Mouse (Mus musculus) embryonic facial prominence, embryonic 11.5 days (tissue): ENCODE measurements around the gene Nmnat2. TPM values are rescaled to one million over a fixed set of nuclear protein-coding genes. Genes with fewer than 3 reads are reported as not detected.
"Not testable (repeated sequence)": the region's sequence is repeated elsewhere in the genome, so short reads cannot be mapped to it uniquely, and the experiment has no call there.

Source experiments
- ATAC-seq: fragments of 200-750 bp; cut with Nextera tagmentation; replicated peaks from 2 replicates; pipeline ENCODE4 v1.8.0; 2017; ENCODE audit warnings: low read depth; ENCODE audit not compliant: insufficient number of reproducible peaks, low FRiP score, low TSS enrichment
- DNase-seq: peaks from one replicate; pipeline ENCODE4 v3.0.0-alpha.2; 2015; ENCODE audit warnings: low spot score
- H3K27ac ChIP-seq: fragments of 300-500 bp; sonication (generic); replicated peaks from 2 replicates; pipeline ENCODE4 v1.5.1; 2014; ENCODE audit warnings: mild to moderate bottlenecking, low read depth, low read length, control low read depth
- H3K27me3 ChIP-seq: fragments of 300-500 bp; sonication (generic); 2 replicates; pipeline ENCODE4 v1.6.1; 2014; ENCODE audit warnings: mild to moderate bottlenecking, low read length, moderate library complexity, mixed read lengths; ENCODE audit not compliant: control insufficient read depth, insufficient read depth
- H3K36me3 ChIP-seq: fragments of 300-500 bp; sonication (generic); replicated peaks from 2 replicates; pipeline ENCODE4 v1.6.1; 2014; ENCODE audit warnings: low read depth, mild to moderate bottlenecking, low read length, moderate library complexity, mixed read lengths; ENCODE audit not compliant: control insufficient read depth, insufficient read depth
- H3K4me1 ChIP-seq: fragments of 300-500 bp; sonication (generic); 2 replicates; pipeline ENCODE4 v1.6.1; 2014; ENCODE audit warnings: low read length, mixed read lengths; ENCODE audit not compliant: control insufficient read depth, insufficient read depth
- H3K4me2 ChIP-seq: fragments of 300-500 bp; sonication (generic); 2 replicates; pipeline ENCODE4 v1.6.1; 2014; ENCODE audit warnings: low read depth, mild to moderate bottlenecking, control low read depth, low read length, moderate library complexity
- H3K4me3 ChIP-seq: fragments of 300-500 bp; sonication (generic); 2 replicates; pipeline ENCODE4 v1.5.1; 2014; ENCODE audit warnings: low read depth, low read length, control low read depth
- H3K9ac ChIP-seq: fragments of 300-500 bp; sonication (generic); replicated peaks from 2 replicates; pipeline ENCODE4 v1.6.1; 2014; ENCODE audit warnings: mild to moderate bottlenecking, control low read depth, low read length
- H3K9me3 ChIP-seq: fragments of 300-500 bp; sonication (generic); replicated peaks from 2 replicates; pipeline ENCODE4 v1.6.1; 2016; ENCODE audit warnings: mild to moderate bottlenecking, low read length, inconsistent platforms, mixed read lengths; ENCODE audit not compliant: control insufficient read depth
- WGBS: fragments of 180-500 bp; shearing (Covaris S2); extraction: QIAGEN DNeasy Blood & Tissue Kit; methylation state at CpG from one replicate; pipeline ENCODE4 v1.1.7; 2014; 5-methylcytosine and 5-hydroxymethylcytosine counted together
- polyA plus RNA-seq: library from polyadenylated mRNA; unstranded; fragments of >200 nt; fragmentation: Nextera tagmentation; extraction: Ambion mirVana; gene quantifications from 2 replicates; pipeline ENCODE4 v1.2.1, GENCODE M21; 2014

Gene Nmnat2
- polyA plus RNA-seq, 1 experiment from 2014 or later = 4.3 TPM

- peak; percentile 62 for DNase-seq
- peak overlapping the region; percentile 30; the same call in 1 of the 2 replicates for H3K4me2 ChIP-seq
- no peaks in the 10 kb centered on the region for H3K36me3 ChIP-seq
- H3K27ac ChIP-seq = no peak overlapping the region
- H3K4me1 ChIP-seq = no peaks in the 10 kb centered on the region
- H3K4me3 ChIP-seq = no peak overlapping the region
- H3K27me3 ChIP-seq = peaks cover 6% of the 10 kb centered on the region; the same call in 1 of the 2 replicates
- WGBS = 15% methylated on average over 16 of the region's 16 CpGs
- no peaks in the 10 kb centered on the region for H3K9me3 ChIP-seq
- 0 out of 2 replicates have a peak overlapping the region, but pooled peaks have one; percentile 15 for H3K9ac ChIP-seq
- ATAC-seq = peak; percentile 52; the same call in 1 of the 2 replicates
Measured at GRCm38 (mm10) chr1:153071563-153071962, 116.8 kb downstream of the Nmnat2 start.

DNA sequence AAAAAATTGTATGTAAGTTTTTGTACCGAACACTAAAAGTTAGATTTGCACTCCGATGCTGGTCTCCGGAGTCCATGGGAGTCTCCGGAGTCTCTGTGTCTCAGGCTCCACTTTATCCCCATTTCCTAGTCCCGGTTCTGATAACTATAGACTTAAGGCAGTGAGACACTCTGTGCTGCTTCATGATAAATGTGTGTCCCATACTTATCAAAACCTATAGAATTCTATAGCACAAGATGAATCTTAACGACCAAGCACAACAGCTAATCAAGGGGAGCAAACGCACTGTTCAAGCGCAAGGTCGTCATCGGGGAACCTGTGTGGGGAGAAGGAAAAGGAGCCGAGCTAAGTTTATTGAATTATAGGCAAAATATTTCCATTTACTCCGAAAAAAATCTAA lies 117.2 kb downstream of the Nmnat2 start:
- no peaks in the 10 kb centered on the region for H3K4me1 ChIP-seq
- peak overlapping the region; percentile 30; the same call in 1 of the 2 replicates for H3K4me2 ChIP-seq
- no peak overlapping the region for H3K27ac ChIP-seq
- no peaks in the 10 kb centered on the region for H3K9me3 ChIP-seq
- no peaks in the 10 kb centered on the region for H3K36me3 ChIP-seq
- no peak overlapping the region for H3K4me3 ChIP-seq
- 29% methylated on average over 12 of the region's 12 CpGs for WGBS
- DNase-seq (no peak), ATAC-seq (no peak)
- peaks cover 6% of the 10 kb centered on the region; the same call in 1 of the 2 replicates for H3K27me3 ChIP-seq
- H3K9ac ChIP-seq = 0 out of 2 replicates have a peak overlapping the region, but pooled peaks have one; percentile 15

DNA sequence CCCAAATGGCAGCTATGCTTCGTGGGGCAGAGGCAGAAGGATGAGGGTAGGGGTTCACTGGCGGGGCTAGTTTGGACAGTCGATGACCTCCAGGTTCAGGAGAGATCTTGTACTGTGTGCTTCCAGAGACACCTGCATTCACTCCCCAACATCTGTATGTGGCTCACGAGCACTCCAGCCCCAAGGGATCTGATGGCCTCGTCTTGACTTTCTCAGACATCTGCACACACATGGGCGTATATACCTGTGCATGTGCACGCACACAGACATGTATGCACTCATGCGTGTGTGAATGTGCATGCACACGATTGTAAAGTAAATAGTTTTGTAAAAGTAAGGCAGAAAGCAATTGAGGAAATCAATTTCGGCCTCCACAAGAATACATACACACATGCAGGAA lies 117.9 kb downstream of the Nmnat2 start:
- Histone ChIP-seq H3K27ac (no peak overlapping the region), H3K27me3 (peaks cover 6% of the 10 kb centered on the region; the same call in 1 of the 2 replicates), H3K4me3 (no peak overlapping the region), H3K4me2 (no peak overlapping the region), H3K4me1 (no peaks in the 10 kb centered on the region), H3K9ac (no peak overlapping the region), H3K36me3 (no peaks in the 10 kb centered on the region), H3K9me3 (no peaks in the 10 kb centered on the region)
- ATAC-seq = no peak
- DNase-seq = no peak
- 34% methylated on average over 10 of the region's 10 CpGs for WGBS

DNA sequence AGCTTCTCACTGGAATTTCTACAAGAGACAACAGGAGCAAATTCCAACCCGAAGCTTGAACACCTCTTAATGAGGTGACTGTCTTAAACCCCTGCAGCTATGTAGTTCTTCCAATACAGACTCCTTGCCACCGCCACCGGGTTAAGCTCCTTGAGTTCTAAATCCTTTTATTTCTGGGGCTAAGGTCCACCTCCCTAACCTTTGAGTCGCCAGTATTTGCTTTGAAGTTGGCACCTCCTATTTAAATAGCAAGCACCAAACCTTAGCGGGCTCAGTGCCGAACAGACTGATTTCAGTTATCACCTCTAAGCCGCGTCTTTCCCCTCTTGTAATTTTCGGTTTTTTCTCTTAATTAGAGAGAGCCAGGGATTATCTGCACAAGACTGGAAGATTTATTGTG lies 118.6 kb downstream of the Nmnat2 start:
- Histone ChIP-seq H3K4me2 (no peak overlapping the region), H3K27ac (no peak overlapping the region), H3K4me1 (no peaks in the 10 kb centered on the region), H3K9ac (no peak overlapping the region), H3K27me3 (peaks cover 6% of the 10 kb centered on the region; the same call in 1 of the 2 replicates), H3K9me3 (no peaks in the 10 kb centered on the region), H3K36me3 (no peaks in the 10 kb centered on the region), H3K4me3 (no peak overlapping the region)
- no peak for DNase-seq
- WGBS = 5% methylated on average over 9 of the region's 9 CpGs
- ATAC-seq = no peak

GRCm38 (mm10) chr1:153075087-153075736 lies 120.4 kb downstream of the Nmnat2 start:
- no peaks in the 10 kb centered on the region for H3K36me3 ChIP-seq
- no peak overlapping the region for H3K4me2 ChIP-seq
- no peak overlapping the region for H3K27ac ChIP-seq
- H3K9me3 ChIP-seq = no peaks in the 10 kb centered on the region
- WGBS = 62% methylated on average over 3 of the region's 3 CpGs
- H3K9ac ChIP-seq = no peak overlapping the region
- DNase-seq (no peak), ATAC-seq (no peak)
- peaks cover 6% of the 10 kb centered on the region; the same call in 1 of the 2 replicates for H3K27me3 ChIP-seq
- H3K4me1 ChIP-seq = no peaks in the 10 kb centered on the region
- H3K4me3 ChIP-seq = no peak overlapping the region

- WGBS = 39% methylated on average over 6 of the region's 6 CpGs
Measured at GRCm38 (mm10) chr1:153075955-153076354, 121.2 kb downstream of the Nmnat2 start.

GRCm38 (mm10) chr1:153083233-153083632 lies 128.4 kb downstream of the Nmnat2 start:
- H3K9ac ChIP-seq, DNase-seq, H3K27ac ChIP-seq, H3K4me3 ChIP-seq, H3K27me3 ChIP-seq, H3K4me1 ChIP-seq, H3K9me3 ChIP-seq, ATAC-seq, H3K36me3 ChIP-seq, H3K4me2 ChIP-seq: not testable (repeated sequence)
- whole genome bisulfite sequencing = 87% methylated on average over 7 of the region's 14 CpGs

More at GRCm38 (mm10) chr1:153075955-153076354, 121.2 kb downstream of the Nmnat2 start:
- H3K4me3 ChIP-seq = no peak overlapping the region
- H3K4me1 ChIP-seq = no peaks in the 10 kb centered on the region
- H3K27ac ChIP-seq = no peak overlapping the region
- ATAC-seq (no peak), DNase-seq (no peak)
- H3K27me3 ChIP-seq = peaks cover 6% of the 10 kb centered on the region; the same call in 1 of the 2 replicates
- H3K9me3 ChIP-seq = no peaks in the 10 kb centered on the region
- no peak overlapping the region for H3K9ac ChIP-seq
- H3K4me2 ChIP-seq = no peak overlapping the region
- H3K36me3 ChIP-seq = no peaks in the 10 kb centered on the region

DNA sequence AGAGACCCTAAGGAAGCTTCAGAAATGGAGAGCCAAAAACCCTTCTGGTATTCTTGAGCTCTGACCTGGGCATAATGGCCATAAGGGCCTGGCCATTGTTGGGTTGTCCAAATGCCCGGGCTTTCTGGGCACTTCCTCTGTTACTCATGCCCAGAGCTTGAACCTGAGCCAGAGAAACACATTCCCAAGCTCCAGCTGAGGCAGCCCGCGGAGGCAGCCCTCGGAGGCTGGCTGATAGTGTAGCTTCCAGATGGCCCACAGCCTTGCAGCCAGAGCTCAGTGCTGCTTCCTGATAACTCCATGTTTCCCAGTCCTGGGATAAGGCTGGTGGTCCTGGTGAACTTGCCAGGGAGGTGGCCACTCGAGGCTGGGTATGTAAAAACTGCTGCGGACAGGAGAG lies 129.4 kb downstream of the Nmnat2 start:
- DNase-seq (no peak), ATAC-seq (no peak)
- Histone ChIP-seq H3K36me3 (no peaks in the 10 kb centered on the region), H3K4me3 (no peak overlapping the region), H3K4me2 (no peak overlapping the region), H3K4me1 (no peaks in the 10 kb centered on the region), H3K27ac (no peak overlapping the region), H3K9ac (no peak overlapping the region), H3K27me3 (no peaks in the 10 kb centered on the region), H3K9me3 (no peaks in the 10 kb centered on the region)
- 78% methylated on average over 6 of the region's 6 CpGs for WGBS
